Comparison of ENCODE assay signal across 10 mouse cellular contexts in the genomic region with DNA sequence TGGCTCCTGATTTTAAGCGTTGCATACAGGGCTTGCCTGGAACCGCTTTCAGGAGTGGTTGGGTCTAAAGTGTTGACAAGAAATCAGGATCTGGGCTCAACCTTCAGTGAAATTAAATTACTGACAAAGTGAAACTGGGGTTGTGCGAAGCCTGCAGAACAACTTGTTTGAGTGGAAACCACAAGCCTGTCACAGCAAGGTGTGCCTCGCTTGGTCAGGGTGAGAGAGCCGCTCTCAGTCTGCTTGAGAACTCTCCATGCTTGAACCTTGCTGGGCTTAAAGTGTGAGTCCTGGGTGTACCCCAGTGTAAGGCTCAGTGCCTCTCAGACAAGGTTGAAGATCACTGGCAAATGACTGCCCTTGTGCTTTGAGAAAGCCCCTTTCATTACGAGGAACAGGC.
A peak's percentile ranks its signal among the peaks of the same experiment; 100 is the strongest.
DNase-seq lines count a peak whose midpoint lies in the region; ATAC-seq lines count a peak whose summit lies in the region.
"Had no signal": no experiment of that assay in that cellular context is flagged by ENCODE, and none has a peak within 500 bp of the region (broad histone marks: within the 10 kb centered on the region; RNA-seq: fewer than 3 reads in every experiment).

No protein-coding gene starts in this region.

- H3K9me3 ChIP-seq in erythroblast, embryonic 14.5 days (ENCODE audit: control insufficient read depth, low read length), result no peaks in the 10 kb centered on the region
- H3K9me3 ChIP-seq in liver, embryonic 16.5 days (replicated peaks; ENCODE audit: control insufficient read depth, low read length), result no peaks in the 10 kb centered on the region
- H3K9me3 ChIP-seq: hindbrain, embryonic 10.5 days; neural tube, embryonic 13.5 days had no signal

- DNase-seq in lung, adult 18-20 months, result peak; percentile 46
- no peak for DNase-seq in lung, postnatal 36 days
- DNase-seq in splenic B cell, adult 2 months (ENCODE audit: low read depth, low spot score), result peak; percentile 8
- DNase-seq in cerebellum, adult 11-12 months, result no peak
- no peak for DNase-seq in gastrocnemius, postnatal 25 days

- H3K36me3 ChIP-seq in erythroblast, embryonic 14.5 days (ENCODE audit: control insufficient read depth), result no peaks in the 10 kb centered on the region
- no peaks in the 10 kb centered on the region for H3K36me3 ChIP-seq in liver, embryonic 16.5 days (ENCODE audit: control insufficient read depth, insufficient read depth)
- H3K36me3 ChIP-seq in splenic B cell, adult 2 months (ENCODE audit: control insufficient read depth, insufficient read depth, low read length, poor library complexity, severe bottlenecking), result no peaks in the 10 kb centered on the region
- H3K36me3 ChIP-seq: hindbrain, embryonic 10.5 days; neural tube, embryonic 13.5 days had no signal

- peaks cover 18% of the 10 kb centered on the region for H3K4me1 ChIP-seq in erythroblast, embryonic 14.5 days (ENCODE audit: control insufficient read depth)
- peaks cover 11% of the 10 kb centered on the region for H3K4me1 ChIP-seq in liver, embryonic 16.5 days (ENCODE audit: control insufficient read depth, low read depth, low read length)
- H3K4me1 ChIP-seq: neural tube, embryonic 13.5 days had no signal

- ATAC-seq in erythroblast, adult 5-6 weeks (replicated peaks; ENCODE audit: low FRiP score, poor library complexity, severe bottlenecking), result no peak
- no peak for ATAC-seq in liver, embryonic 16.5 days (ENCODE audit: low read depth)

- WGBS in liver, embryonic 16.5 days (ENCODE audit: insufficient replicate concordance), result 50% methylated on average over 6 of the region's 6 CpGs

- H3K4me3 ChIP-seq in erythroblast, embryonic 14.5 days (replicated peaks), result peak overlapping the region; percentile 10
- H3K4me3 ChIP-seq in liver, embryonic 16.5 days (ENCODE audit: low read depth, low read length), result peak overlapping the region; percentile 20
- H3K4me3 ChIP-seq: hindbrain, embryonic 10.5 days; neural tube, embryonic 13.5 days had no signal

- no peak overlapping the region for H3K27ac ChIP-seq in liver, embryonic 16.5 days (ENCODE audit: low read length)
- H3K27ac ChIP-seq: hindbrain, embryonic 10.5 days; neural tube, embryonic 13.5 days had no signal

- H3K9ac ChIP-seq in liver, embryonic 16.5 days (ENCODE audit: low read depth, low read length), result no peak overlapping the region
- H3K9ac ChIP-seq: neural tube, embryonic 13.5 days had no signal

- H3K4me2 ChIP-seq in liver, embryonic 16.5 days (ENCODE audit: low read depth, low read length), result peak overlapping the region; percentile 38
- H3K4me2 ChIP-seq: neural tube, embryonic 13.5 days had no signal

- no peaks in the 10 kb centered on the region for H3K27me3 ChIP-seq in erythroblast, embryonic 14.5 days (ENCODE audit: control insufficient read depth)
- no peaks in the 10 kb centered on the region for H3K27me3 ChIP-seq in liver, embryonic 16.5 days (ENCODE audit: control insufficient read depth, insufficient read depth, low read depth, low read length)
- no peaks in the 10 kb centered on the region for H3K27me3 ChIP-seq in splenic B cell, adult 2 months (ENCODE audit: control insufficient read depth, insufficient read depth, low read length, poor library complexity, severe bottlenecking)
- H3K27me3 ChIP-seq: neural tube, embryonic 13.5 days had no signal

Comparison
In these comparisons a context has a peak if more than half of its experiments do, and no peak if none do; other contexts are left out.
1. DNase-seq: peak in lung, adult 18-20 months (2 of 2) and splenic B cell, adult 2 months (single experiment); none in lung, postnatal 36 days (single experiment), cerebellum, adult 11-12 months (single experiment) and gastrocnemius, postnatal 25 days (single experiment).